Mouse (Mus musculus) WW6 (cell line): Measurements from ENCODE around the gene Ryr3.

Experiments
- DNase-seq: peaks from one replicate; pipeline ENCODE4 v3.0.0-alpha.2; 2013; ENCODE audit warnings: low read depth, low spot score

Ryr3 gene

GRCm38 (mm10) chr2:113216746-113217461 is at the start of gene Ryr3:
Gene Ryr3 (minus strand): TSS chr2:113217096.
- peak; percentile 20 for DNase-seq

GRCm38 (mm10) chr2:113238871-113239270 is 22.0 kb upstream of the Ryr3 start:
- DNase-seq, result no peak

DNA sequence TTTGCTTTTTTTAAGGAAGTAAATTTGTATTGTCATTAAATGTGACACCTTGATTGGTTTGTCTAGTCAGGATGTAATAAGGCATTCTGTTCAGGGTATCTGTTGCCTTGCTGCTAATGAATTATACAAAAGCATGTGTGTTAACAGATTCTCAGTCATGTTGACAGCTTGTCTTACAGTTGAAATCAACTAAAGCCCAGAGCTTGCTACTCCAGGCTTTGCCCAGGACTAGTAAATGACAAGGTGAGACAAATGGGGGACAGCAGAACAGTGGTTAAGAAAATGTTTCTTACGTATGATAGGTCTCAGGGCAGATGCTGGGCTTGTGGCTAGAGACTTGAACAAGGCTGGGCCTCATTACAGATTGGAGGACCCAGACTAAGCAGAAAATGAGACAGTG is 20.1 kb upstream of the Ryr3 start:
- DNase-seq, result no peak

DNA sequence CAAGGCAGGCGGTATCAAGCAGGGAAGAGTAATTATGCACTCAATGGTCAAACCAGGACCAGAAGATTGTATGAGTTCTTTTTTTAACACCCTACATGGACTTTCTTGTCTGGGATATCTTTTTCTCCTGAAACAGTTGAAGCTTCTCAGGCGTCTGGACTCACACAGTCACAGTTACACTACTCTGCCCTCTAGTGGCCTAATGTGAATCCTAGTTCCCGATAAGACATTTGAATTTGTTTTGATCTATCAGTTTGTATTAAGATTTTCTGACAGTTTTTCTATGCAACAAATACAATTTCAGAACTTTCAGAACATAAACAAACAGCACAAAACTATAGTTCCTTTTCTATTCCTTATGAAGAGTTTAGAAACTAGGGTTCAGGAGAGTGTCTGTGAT is 17.7 kb upstream of the Ryr3 start:
- no peak for DNase-seq

DNA sequence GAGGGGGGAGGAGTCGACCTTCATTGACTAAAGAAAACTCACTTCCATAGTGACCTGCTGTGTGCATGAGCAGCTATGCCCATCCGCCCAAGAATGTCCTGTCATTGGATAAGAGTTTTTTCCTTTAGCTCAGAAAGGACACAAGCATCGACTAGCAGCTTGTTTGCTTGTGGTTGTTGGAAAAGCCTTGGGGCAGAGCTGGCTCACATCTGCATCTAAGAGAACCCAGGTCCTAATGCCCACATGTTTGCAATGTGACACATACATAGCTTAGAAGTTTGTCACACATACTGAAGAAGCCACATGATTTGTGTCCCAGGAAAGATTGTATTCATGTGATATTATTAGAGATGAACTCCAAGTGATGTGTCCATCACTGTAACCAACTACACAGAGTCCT is 16.5 kb upstream of the Ryr3 start:
- no peak for DNase-seq

- DNase-seq, result peak; percentile 14
Observed at GRCm38 (mm10) chr2:113216105-113216745, 671 bp downstream of the Ryr3 start.

DNA sequence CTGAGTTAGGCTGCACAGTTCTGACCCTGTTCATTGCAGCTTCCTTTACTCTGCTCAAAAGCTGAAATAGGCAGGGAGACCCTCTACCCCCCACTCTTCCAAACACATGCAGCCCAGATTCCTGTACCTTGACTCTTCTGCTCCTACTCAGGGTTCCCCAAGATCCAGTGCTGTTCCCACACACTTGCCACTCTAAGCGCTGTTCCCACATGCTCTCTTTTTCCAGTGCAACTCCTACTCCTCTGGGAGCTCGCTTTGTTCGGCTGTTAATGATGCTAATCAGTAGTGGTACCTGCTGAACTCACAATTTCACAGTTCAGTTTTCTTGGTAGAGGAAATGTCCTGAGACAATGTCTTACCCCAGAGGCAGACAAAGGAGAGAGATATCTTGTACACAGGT is 6.9 kb downstream of the Ryr3 start:
- DNase-seq, result no peak

- DNase-seq, result no peak
Observed at GRCm38 (mm10) chr2:113209263-113209662, 7.6 kb downstream of the Ryr3 start.

DNA sequence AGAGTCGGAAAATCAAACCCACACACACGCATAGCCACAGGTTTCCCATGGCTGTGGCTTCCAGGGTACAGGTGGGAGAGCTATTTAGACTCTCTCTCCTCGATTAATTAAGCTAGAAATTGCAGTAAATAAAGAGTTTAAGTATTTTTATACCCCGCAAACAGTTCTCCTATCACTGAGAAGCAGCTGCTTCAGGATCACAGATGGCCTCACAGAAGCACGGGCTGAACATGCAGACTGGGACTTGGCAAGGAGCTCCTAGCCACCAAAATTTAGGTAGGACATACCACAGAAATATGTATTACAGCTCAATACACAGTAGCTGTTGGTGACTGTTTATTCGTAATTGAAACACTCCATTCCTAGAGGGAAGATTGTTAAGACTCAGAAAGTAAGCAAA is 14.0 kb downstream of the Ryr3 start:
- DNase-seq, result no peak

DNA sequence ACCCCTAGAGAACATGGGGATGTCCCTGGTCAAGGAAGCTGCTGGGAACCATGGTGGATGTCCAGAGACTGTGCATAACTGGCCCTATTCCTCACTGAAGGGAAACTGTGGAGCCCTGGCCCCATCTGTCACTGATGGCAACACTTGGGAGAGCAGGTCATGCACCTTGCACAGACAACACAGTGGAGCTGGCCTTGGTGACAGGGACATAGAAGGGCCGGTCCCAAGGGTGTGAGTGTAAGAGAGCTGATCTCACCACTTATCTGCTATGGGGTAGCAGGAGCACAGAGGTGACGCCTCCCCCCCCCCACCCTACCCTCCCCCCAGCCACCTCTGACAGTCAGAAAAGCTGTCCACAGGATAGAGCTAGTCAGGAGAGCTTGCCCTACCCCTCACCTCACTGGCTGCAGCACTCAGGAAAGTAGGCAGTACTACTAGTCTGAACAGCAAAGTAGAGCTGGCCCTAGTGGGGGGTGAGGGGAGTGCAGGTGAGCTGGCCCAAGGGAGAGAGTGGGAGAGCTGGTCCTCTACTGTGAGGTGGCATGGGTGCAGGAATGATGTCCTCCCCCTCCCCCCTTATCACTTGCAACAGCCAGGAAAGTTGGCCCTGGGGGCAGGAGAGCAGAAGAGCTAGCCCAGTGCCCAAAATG is 17.7 kb downstream of the Ryr3 start:
- no peak for DNase-seq

DNA sequence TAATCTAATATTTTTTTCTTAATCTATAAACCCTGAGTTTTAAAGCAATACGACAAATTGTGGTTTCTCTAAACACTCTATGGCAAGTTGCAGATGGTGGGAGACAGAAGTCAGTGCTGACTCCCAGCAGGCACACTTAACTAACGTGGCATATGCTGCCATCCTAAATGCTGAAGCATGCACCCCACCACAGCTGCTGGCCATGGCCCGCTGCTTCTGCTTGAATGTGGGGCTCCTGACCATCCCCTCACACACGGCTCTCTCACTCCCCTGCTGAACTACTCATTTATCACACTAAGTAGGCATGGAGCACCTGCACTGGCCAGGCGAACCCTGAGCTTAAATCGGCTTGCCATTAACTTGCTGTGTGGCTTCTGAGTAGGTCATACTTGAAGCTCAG is 29.7 kb downstream of the Ryr3 start:
- DNase-seq, result no peak

DNA sequence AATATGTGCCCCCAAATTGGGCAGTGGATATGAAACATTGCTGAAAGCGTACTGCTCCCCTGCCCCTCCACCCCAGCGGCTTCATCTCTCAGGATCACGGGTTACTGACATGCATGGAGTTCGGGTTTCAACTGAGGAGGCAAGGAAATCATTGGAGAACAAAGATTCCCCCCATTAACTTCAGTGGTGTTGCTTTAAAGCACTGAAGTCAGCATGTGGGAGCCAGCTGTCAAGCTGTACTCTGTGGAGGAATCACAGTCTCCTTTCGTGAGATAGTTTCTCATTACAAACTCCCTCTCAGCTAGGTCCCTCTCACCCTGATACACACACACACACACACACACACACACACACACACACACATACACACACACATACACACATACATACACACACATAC is 35.2 kb downstream of the Ryr3 start:
- no peak for DNase-seq

DNA sequence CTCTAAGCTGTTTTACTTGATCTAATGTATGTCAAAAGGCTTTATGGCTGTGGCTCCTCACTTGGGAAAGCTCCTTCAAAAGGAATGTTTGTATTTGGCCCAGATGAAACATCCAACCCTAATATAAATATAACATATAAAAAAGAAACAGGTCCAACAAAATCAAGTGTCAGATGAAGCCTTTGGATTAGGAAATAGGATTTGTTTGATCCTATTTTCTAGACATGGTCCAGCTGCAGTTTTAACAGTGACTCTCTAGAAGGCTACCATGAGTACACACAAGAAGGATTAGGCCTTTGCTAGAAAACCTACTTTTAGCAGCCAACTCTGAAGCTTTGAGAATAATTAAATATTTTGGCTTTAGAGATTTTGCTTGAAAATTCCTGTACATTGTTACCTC is 38.8 kb downstream of the Ryr3 start:
- no peak for DNase-seq

DNA sequence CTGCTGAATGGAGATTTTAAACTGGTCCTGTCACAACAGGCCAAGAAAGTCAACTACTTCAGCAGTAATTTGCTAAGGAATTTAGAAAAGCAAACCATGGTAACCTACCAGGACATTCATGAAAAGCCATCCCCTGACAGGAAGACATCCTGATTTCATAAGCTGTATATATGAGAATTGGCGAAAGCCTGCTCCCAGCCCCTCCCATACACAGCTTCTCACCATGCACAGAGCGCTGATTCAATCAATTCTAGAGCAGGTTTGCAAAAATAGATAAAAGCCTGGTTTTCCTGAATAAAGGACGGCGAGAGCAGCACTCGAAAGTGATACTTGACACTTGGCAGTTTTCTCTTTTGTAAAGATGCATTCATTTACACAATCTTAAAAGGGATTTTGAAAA is 40.6 kb downstream of the Ryr3 start:
- DNase-seq, result no peak

DNA sequence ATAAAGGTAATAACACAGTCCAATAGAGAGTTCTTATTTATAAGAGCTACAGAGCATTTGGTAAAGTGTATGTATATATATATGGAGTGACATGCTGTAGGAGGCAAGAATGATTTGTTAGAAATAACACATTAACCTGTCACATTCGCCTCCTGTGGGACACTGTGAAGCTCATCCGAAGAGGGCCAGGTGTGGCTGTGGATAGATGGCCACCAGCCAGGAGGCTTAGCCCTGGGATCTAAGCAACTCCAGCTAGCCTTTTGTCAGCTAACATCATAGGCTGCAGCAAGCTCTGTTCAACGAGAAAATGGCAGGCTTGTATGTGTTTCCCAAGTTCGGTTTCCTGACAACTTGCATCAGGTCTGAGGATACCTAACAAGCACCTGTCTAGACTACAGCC is 48.8 kb downstream of the Ryr3 start:
- no peak for DNase-seq

- no peak for DNase-seq
Observed at GRCm38 (mm10) chr2:113161494-113161893, 55.4 kb downstream of the Ryr3 start.

DNA sequence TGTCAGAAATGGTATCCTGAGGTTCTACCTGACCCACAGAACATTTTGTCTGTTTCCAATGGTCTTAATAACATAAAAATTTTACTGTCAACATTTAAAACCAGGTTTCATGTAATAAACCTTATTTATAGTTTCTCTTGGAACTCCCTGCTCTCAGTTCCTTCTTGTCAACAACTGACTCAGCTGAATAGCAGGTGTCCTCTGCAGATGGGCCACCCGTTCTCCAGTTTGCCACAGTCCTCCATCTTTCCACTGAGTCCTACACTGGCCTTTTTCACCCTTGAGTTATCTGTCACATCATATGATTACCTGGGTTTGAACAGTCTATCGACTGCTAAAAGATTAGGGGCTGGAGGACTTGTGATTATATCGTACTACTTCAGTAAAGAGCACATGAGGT is 79.1 kb downstream of the Ryr3 start:
- DNase-seq, result no peak

DNA sequence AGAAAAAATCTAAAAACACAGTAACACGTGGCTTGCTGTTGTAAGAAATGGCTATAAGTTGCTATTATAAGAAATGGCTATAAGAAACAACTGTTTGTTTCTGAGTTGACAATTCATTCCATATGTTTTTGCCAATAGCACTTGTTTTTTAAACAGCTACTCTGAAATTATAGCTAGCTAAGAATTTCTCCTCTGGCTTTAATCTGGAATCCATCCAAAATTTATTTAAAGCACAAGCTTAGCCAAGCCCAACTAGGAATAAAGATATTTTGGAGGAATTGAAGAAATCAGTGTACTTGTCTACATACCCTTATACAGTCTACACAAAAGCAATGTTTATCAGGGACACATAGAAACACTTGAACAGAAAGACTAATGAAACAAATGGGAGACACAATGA is 93.4 kb downstream of the Ryr3 start:
- no peak for DNase-seq

- no peak for DNase-seq
Observed at GRCm38 (mm10) chr2:113119080-113119479, 97.8 kb downstream of the Ryr3 start.

- DNase-seq, result no peak
Observed at GRCm38 (mm10) chr2:113116788-113117187, 100.1 kb downstream of the Ryr3 start.

DNA sequence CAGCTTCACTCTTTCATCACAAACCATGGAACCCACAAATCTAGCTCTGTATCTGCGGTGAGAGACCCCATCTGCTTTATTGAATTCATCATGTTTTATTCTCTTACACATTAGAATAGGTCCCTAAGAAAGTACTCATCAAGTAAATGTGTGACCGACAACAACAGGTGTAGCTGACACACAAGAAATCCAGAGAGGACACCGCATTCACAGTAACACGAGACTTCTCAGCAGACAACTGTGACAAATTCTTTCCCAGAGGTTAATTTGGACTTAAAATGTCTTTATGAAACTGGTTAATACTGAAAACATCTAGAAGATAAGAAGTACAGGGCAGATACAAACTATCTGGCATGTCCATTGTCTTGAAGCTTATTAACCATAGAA is 101.0 kb downstream of the Ryr3 start:
- DNase-seq, result no peak

GRCm38 (mm10) chr2:113115248-113115896 is 101.5 kb downstream of the Ryr3 start:
- DNase-seq, result no peak

DNA sequence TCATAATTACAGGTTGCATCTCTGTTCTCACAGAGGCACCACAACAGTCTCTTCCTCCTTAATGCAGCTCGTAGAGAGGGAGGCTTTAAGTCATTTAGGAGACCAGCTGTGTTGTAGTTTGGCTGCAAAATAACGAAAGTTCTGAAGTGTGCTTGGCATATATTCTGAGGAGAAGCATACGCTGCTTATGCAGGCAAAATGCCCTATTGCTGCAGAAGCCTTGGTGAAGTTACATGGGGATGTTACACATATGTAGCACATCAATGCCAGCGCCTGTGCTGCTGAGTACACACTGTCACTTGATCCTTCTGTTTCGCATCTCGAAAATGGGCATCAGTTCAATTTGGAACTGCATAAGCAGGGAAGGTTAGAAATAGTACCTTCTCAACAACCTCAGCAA is 112.3 kb downstream of the Ryr3 start:
- DNase-seq, result no peak
